Mouse (Mus musculus) retina, embryonic 14.5 days (tissue): ENCODE data around the gene Gca.
"Not testable (repeated sequence)": the region's sequence is repeated elsewhere in the genome, so short reads cannot be mapped to it uniquely, and the experiment has no call there.

Experiments
- DNase-seq: peaks from one replicate; pipeline ENCODE4 v3.0.0-alpha.2; 2015; ENCODE audit warnings: low spot score

Gene Gca

GRCm38 (mm10) chr2:62670301-62670700 is 6.2 kb downstream of the Gca start:
- no peak for DNase-seq

GRCm38 (mm10) chr2:62670767-62671166 is 6.7 kb downstream of the Gca start:
- no peak for DNase-seq

GRCm38 (mm10) chr2:62672788-62673187 is 8.7 kb downstream of the Gca start:
- DNase-seq: no peak

DNA sequence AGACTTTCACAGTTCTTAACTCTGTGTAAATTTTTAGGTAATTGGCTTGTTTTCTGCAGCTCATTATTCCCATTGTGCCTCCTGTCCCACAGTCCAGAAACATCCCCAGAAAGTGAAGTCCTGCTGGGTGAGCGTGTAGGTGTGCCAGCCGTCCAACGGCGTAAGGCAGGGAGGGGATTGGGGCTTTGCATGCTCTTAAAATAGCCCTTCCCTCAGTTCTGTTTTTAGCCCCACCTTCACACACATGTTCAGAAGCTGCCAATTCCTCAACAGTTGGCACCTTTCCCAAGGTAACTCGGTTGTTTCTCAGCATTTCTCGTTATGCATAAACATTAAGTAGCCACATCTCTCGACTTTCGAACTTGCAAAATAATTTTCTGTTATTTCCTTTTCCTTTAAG is 17.6 kb downstream of the Gca start:
- no peak for DNase-seq

DNA sequence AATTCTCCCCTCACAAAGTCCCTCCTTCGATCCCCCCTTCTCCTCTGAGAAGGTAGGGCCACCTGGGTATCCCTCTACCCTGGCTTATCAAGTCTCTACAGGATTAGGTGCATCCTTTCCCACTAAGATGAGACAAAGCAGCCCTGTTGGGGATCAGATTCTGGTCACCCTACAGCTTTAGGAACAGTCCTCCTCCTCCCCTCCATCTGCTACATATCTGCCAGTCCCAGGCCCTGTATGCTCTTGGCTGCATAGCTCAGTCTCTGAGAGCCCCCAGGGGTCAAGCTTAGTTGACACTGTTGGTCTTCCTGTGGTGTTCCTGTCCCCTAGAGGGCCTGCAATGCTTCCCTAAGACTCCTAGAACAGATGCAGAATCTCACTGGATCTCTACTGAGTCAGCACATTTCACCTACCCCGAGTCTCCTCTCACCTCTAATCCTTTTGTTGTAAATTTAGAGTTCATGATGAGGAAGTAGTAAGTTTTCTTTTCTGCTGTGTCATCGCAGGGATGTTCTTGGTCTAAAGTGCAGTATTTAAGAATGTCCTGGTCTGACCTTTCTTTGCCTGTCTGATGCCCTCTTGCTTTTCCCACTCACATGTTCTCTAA is 21.0 kb downstream of the Gca start:
- DNase-seq: no peak

DNA sequence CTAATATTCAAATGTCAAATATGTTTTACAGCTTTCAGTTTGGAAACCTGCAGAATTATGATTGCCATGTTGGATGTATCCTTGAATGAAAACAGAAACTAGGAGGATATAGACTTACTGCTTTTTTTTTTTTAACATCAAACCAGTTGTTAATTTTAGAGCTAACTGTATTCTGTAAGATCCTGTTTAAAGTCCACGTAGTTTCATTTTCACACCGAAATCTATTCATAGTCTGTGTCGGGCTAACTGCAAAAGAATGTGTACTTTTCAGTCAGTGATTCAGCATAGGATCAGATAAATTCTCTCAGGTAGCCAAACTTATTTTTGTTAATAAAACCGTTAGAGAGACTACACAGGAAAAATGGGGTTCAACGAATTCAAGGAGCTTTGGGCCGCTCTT is 21.8 kb downstream of the Gca start:
- DNase-seq: no peak

DNA sequence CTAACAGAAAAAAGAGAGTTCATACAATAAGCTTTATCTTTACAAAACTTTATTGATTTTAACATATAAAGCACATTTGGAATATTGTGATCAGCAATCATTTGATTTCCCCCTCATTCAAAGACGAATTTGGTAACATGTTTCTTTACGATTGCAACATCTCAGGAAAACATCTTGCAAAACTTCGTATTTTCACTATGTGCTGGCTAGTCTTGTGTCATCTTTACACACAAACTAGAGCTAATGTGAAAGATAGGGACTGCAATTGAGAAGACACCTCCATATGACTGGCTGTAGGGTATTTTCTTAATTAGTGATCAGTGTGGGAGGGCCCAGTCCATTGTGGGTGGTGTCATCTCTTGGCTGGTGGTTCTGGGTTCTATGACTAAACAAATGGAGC is 42.2 kb downstream of the Gca start:
- DNase-seq: no peak

- DNase-seq: no peak
Measured at GRCm38 (mm10) chr2:62709633-62710032, 45.5 kb downstream of the Gca start.

DNA sequence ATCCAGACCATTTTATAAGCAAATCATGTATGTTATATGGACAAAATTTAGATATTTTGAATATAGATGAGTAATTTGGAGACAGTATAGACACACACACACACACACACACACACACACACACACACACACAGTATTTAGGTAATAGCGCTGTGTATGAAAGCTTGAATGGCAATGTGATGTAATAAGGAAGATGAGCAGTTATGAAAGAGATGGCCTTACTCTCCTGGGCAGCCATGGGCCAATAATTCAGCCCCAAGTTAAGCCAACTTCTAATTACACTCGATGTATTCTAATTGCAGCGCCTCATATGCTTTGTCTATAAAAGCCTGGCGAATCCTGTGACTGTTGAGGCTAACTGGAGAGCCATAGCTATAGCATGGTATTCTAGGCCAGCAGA is 50.3 kb downstream of the Gca start:
- not testable (repeated sequence) for DNase-seq

- no peak for DNase-seq
Measured at GRCm38 (mm10) chr2:62715260-62715659, 51.2 kb downstream of the Gca start.

GRCm38 (mm10) chr2:62717270-62717669 is 53.2 kb downstream of the Gca start:
- no peak for DNase-seq

- no peak for DNase-seq
Measured at GRCm38 (mm10) chr2:62718411-62718810, 54.3 kb downstream of the Gca start.

- DNase-seq: no peak
Measured at GRCm38 (mm10) chr2:62725946-62726345, 61.9 kb downstream of the Gca start.

DNA sequence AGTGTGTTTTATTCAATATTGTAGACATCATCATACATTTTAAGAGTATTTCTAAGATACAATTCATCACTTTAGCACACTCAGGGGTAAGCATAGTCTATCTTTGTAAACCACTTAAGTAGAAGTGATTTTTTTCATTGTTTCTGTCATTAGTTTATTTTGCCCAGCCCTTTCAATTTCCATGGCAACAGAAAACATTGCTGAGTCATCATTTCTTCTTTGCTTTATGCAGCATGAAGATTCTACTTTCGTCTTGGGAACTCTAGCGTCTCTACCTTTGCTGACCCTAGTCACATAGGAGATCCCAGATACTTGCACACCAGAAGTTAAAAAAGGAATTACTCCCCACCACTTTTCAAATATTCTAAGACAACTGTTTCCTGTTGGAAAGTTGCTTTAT is 63.6 kb downstream of the Gca start:
- DNase-seq: no peak

GRCm38 (mm10) chr2:62730671-62731070 is 66.6 kb downstream of the Gca start:
- DNase-seq: no peak

GRCm38 (mm10) chr2:62743098-62743497 is 79.0 kb downstream of the Gca start:
- DNase-seq: no peak
